Mouse (Mus musculus): ENCODE data around the gene Minar1. TPM values are rescaled to one million over a fixed set of nuclear protein-coding genes. Genes with fewer than 3 reads are reported as not detected.

The Minar1 gene
- polyA plus RNA-seq, 1 experiment from 2014 or later: 0.22 TPM

GRCm38 (mm10) chr9:89578422-89578821, 44.5 kb downstream of the Minar1 start:
- Histone ChIP-seq H3K4me1 (ENCODE audit: control insufficient read depth, insufficient read depth, low read length) (no peaks in the 10 kb centered on the region), H3K36me3 (ENCODE audit: control insufficient read depth, insufficient read depth, low read length) (no peaks in the 10 kb centered on the region), H3K9me3 (ENCODE audit: control insufficient read depth, low read depth, low read length) (no peaks in the 10 kb centered on the region), H3K27ac (ENCODE audit: low read length) (no peak overlapping the region), H3K27me3 (ENCODE audit: control insufficient read depth, insufficient read depth, low read length) (no peaks in the 10 kb centered on the region), H3K4me3 (ENCODE audit: low read depth, low read length) (no peak overlapping the region), H3K9ac (replicated peaks; ENCODE audit: low read depth, low read length) (no peak overlapping the region), H3K4me2 (replicated peaks; ENCODE audit: low read depth, low read length) (no peak overlapping the region)
- 89% methylated on average over 5 of the region's 5 CpGs for WGBS
- ATAC-seq (ENCODE audit: insufficient number of reproducible peaks, insufficient read depth, low FRiP score, low read depth): no peak

GRCm38 (mm10) chr9:89552663-89553062, 70.3 kb downstream of the Minar1 start:
- H3K9me3 ChIP-seq (ENCODE audit: control insufficient read depth, low read depth, low read length): no peaks in the 10 kb centered on the region
- no peak overlapping the region for H3K9ac ChIP-seq (replicated peaks; ENCODE audit: low read depth, low read length)
- WGBS: 73% methylated on average over 2 of the region's 2 CpGs
- ATAC-seq (ENCODE audit: insufficient number of reproducible peaks, insufficient read depth, low FRiP score, low read depth): no peak
- H3K4me2 ChIP-seq (replicated peaks; ENCODE audit: low read depth, low read length): no peak overlapping the region
- H3K4me1 ChIP-seq (ENCODE audit: control insufficient read depth, insufficient read depth, low read length): no peaks in the 10 kb centered on the region
- no peaks in the 10 kb centered on the region for H3K27me3 ChIP-seq (ENCODE audit: control insufficient read depth, insufficient read depth, low read length)
- no peak overlapping the region for H3K27ac ChIP-seq (ENCODE audit: low read length)
- H3K4me3 ChIP-seq (ENCODE audit: low read depth, low read length): no peak overlapping the region
- no peaks in the 10 kb centered on the region for H3K36me3 ChIP-seq (ENCODE audit: control insufficient read depth, insufficient read depth, low read length)

Other genes starting within 250 kb of the Minar1 start
- 121 and 123 TPM in 2 replicates for gene Tmed3, start 81.9 kb upstream of the Minar1 start, polyA plus RNA-seq (2014; fragmentation: Nextera tagmentation; extraction: Ambion mirVana)
- not detected in 2 replicates for gene Ankrd34c, start 115.3 kb upstream of the Minar1 start, polyA plus RNA-seq (2014; fragmentation: Nextera tagmentation; extraction: Ambion mirVana)